Mouse (Mus musculus) lung, embryonic 16.5 days (tissue): ENCODE measurements around the gene Cog5. TPM values are rescaled to one million over a fixed set of nuclear protein-coding genes. Genes with fewer than 3 reads are reported as not detected.

Source experiments
- ATAC-seq: fragments of 200-750 bp; cut with Nextera tagmentation; 2 replicates; pipeline ENCODE4 v1.8.0; 2017; ENCODE audit warnings: low read depth, mild to moderate bottlenecking, moderate library complexity
- H3K27ac ChIP-seq: fragments of 300-500 bp; sonication (generic); 2 replicates; pipeline ENCODE4 v1.5.1; 2014; ENCODE audit warnings: mild to moderate bottlenecking, control low read depth, low read length
- H3K27me3 ChIP-seq: fragments of 300-500 bp; sonication (generic); 2 replicates; pipeline ENCODE4 v1.6.1; 2014; ENCODE audit warnings: low read depth, low read length, mixed read lengths; ENCODE audit not compliant: control insufficient read depth, insufficient read depth
- H3K36me3 ChIP-seq: fragments of 300-500 bp; sonication (generic); 2 replicates; pipeline ENCODE4 v1.6.1; 2014; ENCODE audit warnings: low read length; ENCODE audit not compliant: control insufficient read depth, insufficient read depth
- H3K4me1 ChIP-seq: fragments of 300-500 bp; sonication (generic); replicated peaks from 2 replicates; pipeline ENCODE4 v1.6.1; 2014; ENCODE audit warnings: low read length, mixed read lengths; ENCODE audit not compliant: control insufficient read depth, insufficient read depth
- H3K4me2 ChIP-seq: fragments of 300-500 bp; sonication (generic); 2 replicates; pipeline ENCODE4 v1.6.1; 2014; ENCODE audit warnings: low read depth, low read length, control low read depth
- H3K4me3 ChIP-seq: fragments of 300-500 bp; sonication (generic); 2 replicates; pipeline ENCODE4 v1.5.1; 2014; ENCODE audit warnings: mild to moderate bottlenecking, low read length, control low read depth
- H3K9ac ChIP-seq: fragments of 300-500 bp; sonication (generic); 2 replicates; pipeline ENCODE4 v1.6.1; 2014; ENCODE audit warnings: low read length, control low read depth
- H3K9me3 ChIP-seq: fragments of 300-500 bp; sonication (generic); 2 replicates; pipeline ENCODE4 v1.6.1; 2016; ENCODE audit warnings: low read length; ENCODE audit not compliant: control insufficient read depth
- WGBS: fragments of 180-500 bp; shearing (Covaris S2); extraction: QIAGEN DNeasy Blood & Tissue Kit; methylation state at CpG from one replicate; pipeline ENCODE4 v1.1.7; 2014; 5-methylcytosine and 5-hydroxymethylcytosine counted together
- polyA plus RNA-seq: library from polyadenylated mRNA; unstranded; fragments of >200 nt; fragmentation: Nextera tagmentation; extraction: Ambion mirVana; gene quantifications from 2 replicates; pipeline ENCODE4 v1.2.1, GENCODE M21; 2015

The Cog5 gene
- polyA plus RNA-seq, 1 experiment from 2014 or later, result 27.8 TPM

DNA sequence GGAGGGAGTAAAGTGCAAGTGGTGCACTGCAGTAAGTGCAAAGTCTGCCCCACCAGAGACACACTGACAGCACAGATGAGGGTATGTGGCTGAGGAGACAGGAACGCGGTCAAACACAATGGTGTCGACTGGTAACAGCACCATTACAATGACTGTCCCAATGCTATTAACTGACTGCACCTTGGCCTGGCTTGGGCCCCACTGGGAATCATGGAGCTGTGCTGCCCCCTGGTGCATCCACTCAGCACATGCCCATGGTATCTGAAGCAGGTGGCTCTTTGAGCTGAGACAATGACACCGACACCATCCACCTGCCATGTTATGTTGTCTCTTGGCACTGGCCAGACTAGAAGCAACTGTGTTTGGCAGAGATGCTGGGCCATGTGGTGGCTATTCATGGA lies 272.0 kb downstream of the Cog5 start:
- Histone ChIP-seq H3K4me2 (no peak overlapping the region), H3K4me3 (no peak overlapping the region), H3K9me3 (no peaks in the 10 kb centered on the region), H3K9ac (no peak overlapping the region), H3K27ac (no peak overlapping the region), H3K36me3 (peaks cover 47% of the 10 kb centered on the region), H3K27me3 (no peaks in the 10 kb centered on the region), H3K4me1 (no peaks in the 10 kb centered on the region)
- ATAC-seq, result peak; percentile 36
- WGBS, result 64% methylated on average over 4 of the region's 4 CpGs

DNA sequence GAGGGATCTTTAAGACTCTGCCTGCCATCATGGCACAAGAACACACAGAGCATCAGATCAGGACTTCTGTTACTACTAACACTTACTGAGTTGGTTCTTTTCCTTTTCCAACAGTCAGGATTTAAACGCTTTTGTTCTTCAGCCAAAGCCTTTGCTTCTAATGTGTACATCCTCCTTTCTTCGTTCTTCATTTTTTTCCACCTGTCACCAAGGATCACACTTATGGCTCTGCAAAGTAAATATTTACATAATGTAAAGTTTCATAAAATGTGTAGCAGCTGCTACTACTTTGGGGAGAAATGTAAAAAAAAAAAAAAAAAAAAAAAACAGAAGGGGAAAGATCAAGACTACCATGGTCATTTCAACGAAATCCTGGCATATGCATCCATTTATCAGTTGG lies 273.8 kb downstream of the Cog5 start:
- Histone ChIP-seq H3K9me3 (no peaks in the 10 kb centered on the region), H3K9ac (no peak overlapping the region), H3K27ac (peak overlapping the region; percentile 22; the same call in 1 of the 2 replicates), H3K4me3 (no peak overlapping the region), H3K36me3 (peaks cover 53% of the 10 kb centered on the region), H3K27me3 (no peaks in the 10 kb centered on the region), H3K4me1 (no peaks in the 10 kb centered on the region), H3K4me2 (no peak overlapping the region)
- whole genome bisulfite sequencing, result 24% methylated on average over 3 of the region's 3 CpGs
- ATAC-seq, result peak; percentile 28; the same call in 1 of the 2 replicates

DNA sequence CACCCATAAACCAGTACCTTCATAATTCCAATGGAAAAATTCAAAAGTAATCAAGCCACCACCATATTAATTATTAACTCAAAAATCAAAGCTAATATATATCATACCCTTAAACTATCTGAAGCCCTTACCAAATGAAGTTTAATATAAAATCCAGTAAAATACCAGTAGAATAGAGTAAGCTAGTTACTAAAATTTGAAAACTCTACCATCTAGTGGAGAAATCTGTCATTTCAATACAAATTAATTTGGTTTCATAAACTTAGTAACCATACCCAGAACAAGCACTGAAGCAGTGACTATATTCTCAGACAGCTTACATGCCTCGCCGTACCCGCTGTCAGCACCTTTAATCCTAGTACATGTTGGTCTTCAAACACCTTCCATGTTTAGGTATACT lies 277.1 kb downstream of the Cog5 start:
- no peaks in the 10 kb centered on the region for H3K27me3 ChIP-seq
- no peak overlapping the region for H3K4me2 ChIP-seq
- H3K9me3 ChIP-seq, result no peaks in the 10 kb centered on the region
- peaks cover 53% of the 10 kb centered on the region for H3K36me3 ChIP-seq
- ATAC-seq, result no peak
- no peak overlapping the region for H3K4me3 ChIP-seq
- H3K9ac ChIP-seq, result no peak overlapping the region
- no peaks in the 10 kb centered on the region for H3K4me1 ChIP-seq
- no peak overlapping the region for H3K27ac ChIP-seq
- 91% methylated on average over 3 of the region's 3 CpGs for WGBS

DNA sequence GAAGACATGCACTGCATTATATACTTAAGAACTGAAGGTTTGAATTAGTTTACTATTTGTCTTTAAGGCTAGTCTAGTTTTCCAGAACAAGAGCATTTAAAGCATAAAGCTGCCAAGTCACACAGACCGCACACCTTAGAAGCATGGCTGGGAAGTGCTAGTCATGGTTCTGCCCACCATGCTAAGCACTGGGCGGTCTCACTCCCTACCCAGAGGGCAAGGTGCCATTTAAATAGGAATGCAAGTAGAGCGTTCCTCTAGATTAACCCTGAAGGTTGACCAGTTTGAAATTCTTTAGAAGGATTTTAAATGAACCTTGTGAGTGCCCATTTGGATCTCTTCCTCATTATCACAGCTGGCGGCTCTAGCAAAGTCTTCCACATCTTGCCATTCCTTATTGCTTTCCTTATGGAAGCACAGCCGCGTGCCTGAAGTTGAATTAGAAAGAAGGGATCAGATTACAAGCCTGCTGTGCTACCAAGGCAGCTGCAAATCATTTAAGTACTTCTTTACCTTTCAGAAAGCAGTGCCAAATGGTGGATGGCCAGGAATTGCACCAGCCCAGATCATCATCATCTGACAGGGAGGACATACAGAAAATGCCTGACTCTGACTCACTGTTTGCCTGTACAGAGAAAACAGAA lies 282.1 kb downstream of the Cog5 start:
- H3K9ac ChIP-seq, result no peak overlapping the region
- H3K36me3 ChIP-seq, result peaks cover 43% of the 10 kb centered on the region
- H3K9me3 ChIP-seq, result no peaks in the 10 kb centered on the region
- no peak overlapping the region for H3K27ac ChIP-seq
- H3K4me1 ChIP-seq, result no peaks in the 10 kb centered on the region
- H3K4me2 ChIP-seq, result no peak overlapping the region
- no peak overlapping the region for H3K4me3 ChIP-seq
- H3K27me3 ChIP-seq, result no peaks in the 10 kb centered on the region
- WGBS, result 56% methylated on average over 6 of the region's 6 CpGs
- no peak for ATAC-seq

- 87% methylated on average over 3 of the region's 3 CpGs for WGBS
- no peaks in the 10 kb centered on the region for H3K4me1 ChIP-seq
- H3K9ac ChIP-seq, result no peak overlapping the region
- H3K36me3 ChIP-seq, result peaks cover 41% of the 10 kb centered on the region
- no peaks in the 10 kb centered on the region for H3K9me3 ChIP-seq
- H3K27me3 ChIP-seq, result no peaks in the 10 kb centered on the region
- no peak overlapping the region for H3K4me2 ChIP-seq
- H3K27ac ChIP-seq, result no peak overlapping the region
- H3K4me3 ChIP-seq, result no peak overlapping the region
- no peak for ATAC-seq
Measured at GRCm38 (mm10) chr12:31937613-31938012, 282.9 kb downstream of the Cog5 start.

DNA sequence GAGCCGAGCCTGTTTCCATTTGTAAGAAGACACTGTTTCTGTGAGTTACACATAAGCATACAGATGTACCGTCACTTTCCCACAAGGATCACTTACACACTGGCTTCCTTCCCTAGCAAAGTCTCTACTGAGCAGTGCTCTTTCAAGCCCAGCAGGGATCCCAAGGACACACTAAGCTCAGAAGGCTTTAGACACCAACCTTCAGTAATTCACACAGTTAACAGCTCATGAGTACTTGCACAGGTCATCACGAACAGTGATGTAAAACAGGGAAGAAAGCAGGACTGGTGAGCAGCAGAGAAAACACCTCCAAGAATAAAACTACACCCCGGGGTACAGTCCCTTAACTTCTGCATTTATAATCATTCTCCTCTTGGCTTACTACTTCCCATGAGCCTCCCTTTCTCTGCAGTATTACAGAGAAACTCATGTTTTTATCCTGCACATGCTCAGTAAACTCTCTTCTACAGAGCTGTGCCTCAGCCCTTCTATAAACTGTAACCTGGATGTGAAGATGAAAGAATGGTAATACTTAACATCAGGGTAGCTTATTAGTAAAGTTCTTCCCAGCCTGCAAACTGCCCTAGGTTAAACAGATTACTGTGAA lies 283.8 kb downstream of the Cog5 start:
- 93% methylated on average over 4 of the region's 4 CpGs for WGBS
- no peak overlapping the region for H3K27ac ChIP-seq
- ATAC-seq, result no peak

GRCm38 (mm10) chr12:31939026-31939425 lies 284.4 kb downstream of the Cog5 start:
- no peak overlapping the region for H3K9ac ChIP-seq
- no peaks in the 10 kb centered on the region for H3K27me3 ChIP-seq
- H3K36me3 ChIP-seq, result peaks cover 43% of the 10 kb centered on the region
- no peak overlapping the region for H3K27ac ChIP-seq
- H3K4me3 ChIP-seq, result no peak overlapping the region
- no peak overlapping the region for H3K4me2 ChIP-seq
- H3K4me1 ChIP-seq, result no peaks in the 10 kb centered on the region
- no peaks in the 10 kb centered on the region for H3K9me3 ChIP-seq
- no peak for ATAC-seq

More for the DNA sequence above, 283.8 kb downstream of the Cog5 start:
- H3K36me3 ChIP-seq, result peaks cover 44% of the 10 kb centered on the region
- H3K9me3 ChIP-seq, result no peaks in the 10 kb centered on the region
- H3K27me3 ChIP-seq, result no peaks in the 10 kb centered on the region
- no peak overlapping the region for H3K4me2 ChIP-seq
- no peaks in the 10 kb centered on the region for H3K4me1 ChIP-seq
- no peak overlapping the region for H3K9ac ChIP-seq
- H3K4me3 ChIP-seq, result no peak overlapping the region

- Histone ChIP-seq H3K4me3 (no peak overlapping the region), H3K9me3 (no peaks in the 10 kb centered on the region), H3K4me1 (no peaks in the 10 kb centered on the region), H3K4me2 (no peak overlapping the region), H3K36me3 (peaks cover 22% of the 10 kb centered on the region), H3K9ac (no peak overlapping the region), H3K27me3 (no peaks in the 10 kb centered on the region), H3K27ac (no peak overlapping the region)
- no peak for ATAC-seq
- WGBS, result 85% methylated on average over 4 of the region's 4 CpGs
Measured at GRCm38 (mm10) chr12:31943020-31943654, 288.5 kb downstream of the Cog5 start.

DNA sequence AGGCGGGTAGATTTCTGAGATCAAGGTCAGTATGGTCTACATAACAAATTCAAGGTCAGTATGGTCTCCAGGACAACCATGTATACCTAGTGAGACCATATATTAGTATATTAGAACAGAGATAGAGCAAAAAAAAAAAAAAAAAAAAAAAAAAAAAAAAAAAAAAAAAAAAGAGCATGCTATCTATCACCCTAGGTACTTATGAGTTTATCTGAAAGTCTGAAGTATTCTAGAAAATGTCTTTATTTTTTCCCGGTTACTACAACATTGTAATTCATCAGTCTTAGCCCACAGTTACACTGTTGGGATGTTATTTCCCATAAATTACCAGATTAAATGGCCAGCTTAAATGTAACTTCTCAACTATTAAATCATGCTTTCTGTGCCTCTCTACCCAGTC lies 289.7 kb downstream of the Cog5 start:
- no peak overlapping the region for H3K4me3 ChIP-seq
- WGBS, result 87% methylated on average over 2 of the region's 2 CpGs
- H3K9ac ChIP-seq, result no peak overlapping the region
- peaks cover 2% of the 10 kb centered on the region; the same call in 1 of the 2 replicates for H3K4me1 ChIP-seq
- no peak overlapping the region for H3K27ac ChIP-seq
- H3K9me3 ChIP-seq, result no peaks in the 10 kb centered on the region
- ATAC-seq, result no peak
- H3K36me3 ChIP-seq, result peaks cover 18% of the 10 kb centered on the region
- H3K27me3 ChIP-seq, result no peaks in the 10 kb centered on the region
- no peak overlapping the region for H3K4me2 ChIP-seq
